Mouse (Mus musculus) urinary bladder, postnatal 4 days (tissue): Measurements from ENCODE around the gene Ccdc124.

ENCODE experiments used
- DNase-seq, 2 experiments: peaks; one replicate each; pipeline ENCODE4 v3.0.0; 2021 to 2022; ENCODE audit warnings: low spot score in 2 of 2

Gene Ccdc124

GRCm38 (mm10) chr8:70873364-70873985 is at the start of gene Ccdc124:
TSS of gene Ccdc124 (minus strand) at chr8:70873935.
- DNase-seq, result peak; percentile 91 to 97

- no peak for DNase-seq
Observed at GRCm38 (mm10) chr8:70920049-70920922, 46.6 kb upstream of the Ccdc124 start.

GRCm38 (mm10) chr8:70914704-70915103 is 41.0 kb upstream of the Ccdc124 start:
- no peak for DNase-seq

- DNase-seq, result no peak
Observed at GRCm38 (mm10) chr8:70913523-70913922, 39.8 kb upstream of the Ccdc124 start.

GRCm38 (mm10) chr8:70912955-70913354 is 39.2 kb upstream of the Ccdc124 start:
- DNase-seq, result no peak

GRCm38 (mm10) chr8:70911596-70911995 is 37.9 kb upstream of the Ccdc124 start:
- DNase-seq, result no peak

GRCm38 (mm10) chr8:70907518-70907917 is 33.8 kb upstream of the Ccdc124 start:
- DNase-seq, result no peak

GRCm38 (mm10) chr8:70905831-70906736 is 32.3 kb upstream of the Ccdc124 start, which contains the start of gene Map1s:
TSS of gene Map1s (plus strand) at chr8:70905932.
- DNase-seq, result peak; percentile 72 to 79

GRCm38 (mm10) chr8:70905463-70905830 is 31.7 kb upstream of the Ccdc124 start:
- DNase-seq, result no peak

GRCm38 (mm10) chr8:70904532-70904931 is 30.8 kb upstream of the Ccdc124 start:
- DNase-seq, result no peak

- no peak for DNase-seq
Observed at GRCm38 (mm10) chr8:70903582-70903981, 29.8 kb upstream of the Ccdc124 start.

GRCm38 (mm10) chr8:70903112-70903511 is 29.4 kb upstream of the Ccdc124 start:
- DNase-seq, result no peak

- no peak for DNase-seq
Observed at GRCm38 (mm10) chr8:70902211-70902610, 28.5 kb upstream of the Ccdc124 start.

- DNase-seq, result no peak
Observed at GRCm38 (mm10) chr8:70900872-70901387, 27.2 kb upstream of the Ccdc124 start.

- no peak for DNase-seq
Observed at GRCm38 (mm10) chr8:70899226-70899625, 25.5 kb upstream of the Ccdc124 start.

- DNase-seq, result no peak
Observed at GRCm38 (mm10) chr8:70898661-70899198, 25.0 kb upstream of the Ccdc124 start.

GRCm38 (mm10) chr8:70897681-70898413 is 24.1 kb upstream of the Ccdc124 start:
- peak; percentile 75 to 88 for DNase-seq

GRCm38 (mm10) chr8:70897021-70897680 is 23.4 kb upstream of the Ccdc124 start, which contains the start of gene Rpl18a:
TSS of gene Rpl18a (minus strand) at chr8:70897412.
- DNase-seq, result peak; percentile 91 to 93

GRCm38 (mm10) chr8:70896316-70897020 is 22.7 kb upstream of the Ccdc124 start:
- no peak for DNase-seq
